Mouse (Mus musculus) forebrain, embryonic 15.5 days (tissue): ENCODE results near the gene Ifna16. TPM values are rescaled to one million over a fixed set of nuclear protein-coding genes. Genes with fewer than 3 reads are reported as not detected.

Experiments used
- ATAC-seq: fragments of 200-750 bp; cut with Nextera tagmentation; replicated peaks from 2 replicates; pipeline ENCODE4 v1.8.0; 2017; ENCODE audit warnings: mild to moderate bottlenecking, moderate TSS enrichment, moderate library complexity
- H3K27ac ChIP-seq: fragments of 300-500 bp; sonication (generic); replicated peaks from 2 replicates; pipeline ENCODE4 v1.5.1; 2015; ENCODE audit warnings: mild to moderate bottlenecking, inconsistent platforms
- H3K27me3 ChIP-seq: fragments of 300-500 bp; sonication (generic); 2 replicates; pipeline ENCODE4 v1.6.1; 2015; ENCODE audit warnings: inconsistent platforms
- H3K36me3 ChIP-seq: fragments of 300-500 bp; sonication (generic); 2 replicates; pipeline ENCODE4 v1.6.1; 2015; ENCODE audit warnings: mild to moderate bottlenecking, inconsistent platforms
- H3K4me1 ChIP-seq: fragments of 300-500 bp; sonication (generic); 2 replicates; pipeline ENCODE4 v1.6.1; 2015; ENCODE audit warnings: inconsistent platforms
- H3K4me2 ChIP-seq: fragments of 300-500 bp; sonication (generic); replicated peaks from 2 replicates; pipeline ENCODE4 v1.6.1; 2015; ENCODE audit warnings: mild to moderate bottlenecking, inconsistent platforms
- H3K4me3 ChIP-seq: fragments of 300-500 bp; sonication (generic); 2 replicates; pipeline ENCODE4 v1.5.1; 2015; ENCODE audit warnings: mild to moderate bottlenecking, inconsistent platforms
- H3K9ac ChIP-seq: fragments of 300-500 bp; sonication (generic); replicated peaks from 2 replicates; pipeline ENCODE4 v1.6.1; 2015; ENCODE audit warnings: mild to moderate bottlenecking, inconsistent platforms
- H3K9me3 ChIP-seq: fragments of 300-500 bp; sonication (generic); 2 replicates; pipeline ENCODE4 v1.6.1; 2016; ENCODE audit warnings: inconsistent platforms
- WGBS: fragments of 180-500 bp; shearing (Covaris S2); methylation state at CpG from one replicate; pipeline ENCODE4 v1.1.7; 2015; ENCODE audit warnings: mixed read lengths; 5-methylcytosine and 5-hydroxymethylcytosine counted together
- polyA plus RNA-seq: library from polyadenylated mRNA; unstranded; fragments of >200 nt; fragmentation: Nextera tagmentation; extraction: Ambion mirVana; gene quantifications from 2 replicates; pipeline ENCODE4 v1.2.1, GENCODE M21; 2015

Gene Ifna16
- polyA plus RNA-seq, 1 experiment from 2014 or later = not detected

- peak overlapping the region; percentile 17; the same call in 1 of the 2 replicates for H3K4me2 ChIP-seq
- no peaks in the 10 kb centered on the region for H3K27me3 ChIP-seq
- no peaks in the 10 kb centered on the region for H3K36me3 ChIP-seq
- no peaks in the 10 kb centered on the region for H3K4me1 ChIP-seq
- H3K27ac ChIP-seq = no peak overlapping the region
- H3K9ac ChIP-seq = no peak overlapping the region
- ATAC-seq = peak; percentile 15; the same call in 1 of the 2 replicates
- no peaks in the 10 kb centered on the region for H3K9me3 ChIP-seq
- peak overlapping the region; percentile 18 for H3K4me3 ChIP-seq
- 57% methylated on average over 8 of the region's 8 CpGs for WGBS
Measured at GRCm38 (mm10) chr4:88640704-88641076, 36.0 kb downstream of the Ifna16 start.

- Histone ChIP-seq H3K9me3 (no peaks in the 10 kb centered on the region), H3K4me1 (no peaks in the 10 kb centered on the region), H3K4me3 (no peak within 1 kb of the TSS), H3K9ac (no peak within 1 kb of the TSS), H3K36me3 (no peaks in the 10 kb centered on the region), H3K4me2 (no peak within 1 kb of the TSS), H3K27me3 (no peaks in the 10 kb centered on the region), H3K27ac (no peak within 1 kb of the TSS)
- no peak for ATAC-seq
- 91% methylated on average over 4 of the region's 4 CpGs for WGBS
Measured at GRCm38 (mm10) chr4:88634311-88634710, 42.4 kb downstream of the Ifna16 start, which contains the start of gene C87499. Gene C87499 (minus strand): TSS chr4:88634411.

Other genes with a start within 250 kb of the Ifna16 start
- 2.6 and 3.5 TPM in 2 replicates for gene Hacd4, start 238.0 kb downstream of the Ifna16 start, polyA plus RNA-seq
- gene Ifnb1, start 154.2 kb downstream of the Ifna16 start, polyA plus RNA-seq = not detected in 2 replicates
- not detected in 2 replicates for gene Ifna15, start 118.7 kb downstream of the Ifna16 start, polyA plus RNA-seq
- gene Ifna14, start 105.1 kb downstream of the Ifna16 start, polyA plus RNA-seq = not detected in 2 replicates
- not detected in 2 replicates for gene Ifna9, start 84.5 kb downstream of the Ifna16 start, polyA plus RNA-seq
- gene Ifna12, start 73.5 kb downstream of the Ifna16 start, polyA plus RNA-seq = not detected in 2 replicates
- not detected in 2 replicates for gene C87499, start 42.5 kb downstream of the Ifna16 start, polyA plus RNA-seq
- not detected in 2 replicates for gene Ifna13, start 32.5 kb downstream of the Ifna16 start, polyA plus RNA-seq
- gene Ifna2, start 7.0 kb upstream of the Ifna16 start, polyA plus RNA-seq = not detected in 2 replicates
- not detected in 2 replicates for gene Ifnab, start 14.4 kb upstream of the Ifna16 start, polyA plus RNA-seq
- gene Gm26566, start 44.9 kb upstream of the Ifna16 start, polyA plus RNA-seq = 1.6 and 2.3 TPM in 2 replicates
- 117 and 128 TPM in 2 replicates for gene Klhl9, start 45.5 kb upstream of the Ifna16 start, polyA plus RNA-seq
- gene Gm13271, start 77.9 kb upstream of the Ifna16 start, polyA plus RNA-seq = not detected in 2 replicates
- gene Gm13283, start 83.2 kb upstream of the Ifna16 start, polyA plus RNA-seq = 0.14 TPM in 1 of 2 replicates, not detected in the other
- gene Gm13290, start 96.9 kb upstream of the Ifna16 start, polyA plus RNA-seq = not detected in 2 replicates
- gene Gm13289, start 100.0 kb upstream of the Ifna16 start, polyA plus RNA-seq = not detected in 2 replicates
- not detected in 2 replicates for gene Gm13272, start 102.9 kb upstream of the Ifna16 start, polyA plus RNA-seq
- gene Ifnz, start 105.2 kb upstream of the Ifna16 start, polyA plus RNA-seq = 0.20 TPM in 1 of 2 replicates, not detected in the other
- not detected in 2 replicates for gene Gm13276, start 108.8 kb upstream of the Ifna16 start, polyA plus RNA-seq
- gene Gm13277, start 111.7 kb upstream of the Ifna16 start, polyA plus RNA-seq = not detected in 2 replicates
- gene Gm13278, start 114.6 kb upstream of the Ifna16 start, polyA plus RNA-seq = not detected in 2 replicates
- not detected in 2 replicates for gene Gm13275, start 117.6 kb upstream of the Ifna16 start, polyA plus RNA-seq
- not detected in 2 replicates for gene Gm13279, start 120.5 kb upstream of the Ifna16 start, polyA plus RNA-seq
- gene Gm13285, start 122.7 kb upstream of the Ifna16 start, polyA plus RNA-seq = not detected in 2 replicates
- gene Gm13287, start 126.3 kb upstream of the Ifna16 start, polyA plus RNA-seq = not detected in 2 replicates
- not detected in 2 replicates for gene Gm13288, start 128.6 kb upstream of the Ifna16 start, polyA plus RNA-seq
- not detected in 2 replicates for gene Ifna7, start 139.3 kb upstream of the Ifna16 start, polyA plus RNA-seq
- not detected in 2 replicates for gene Ifna11, start 143.0 kb upstream of the Ifna16 start, polyA plus RNA-seq
- not detected in 2 replicates for gene Ifna6, start 150.5 kb upstream of the Ifna16 start, polyA plus RNA-seq
- not detected in 2 replicates for gene Ifna5, start 158.6 kb upstream of the Ifna16 start, polyA plus RNA-seq
- gene Ifna4, start 164.9 kb upstream of the Ifna16 start, polyA plus RNA-seq = not detected in 2 replicates
- not detected in 2 replicates for gene Ifna1, start 173.2 kb upstream of the Ifna16 start, polyA plus RNA-seq
- not detected in 2 replicates for gene Ifne, start 203.3 kb upstream of the Ifna16 start, polyA plus RNA-seq